Mouse (Mus musculus): Measurements from ENCODE around the gene H2afj.

GRCm38 (mm10) chr6:136827881-136828561, 20.0 kb downstream of the H2afj start, which contains the start of gene Wbp11:
- TF ChIP-seq CTCF (conservative IDR thresholded peaks at IDR 0.05; ENCODE audit: low read length) = no peak
- TF ChIP-seq POU5F1 (IDR thresholded peaks at IDR 0.05; ENCODE audit: borderline replicate concordance, low read length) = no peak
